Mouse (Mus musculus): ENCODE measurements at regions not wholly inside any gene's neighbourhood (a gene's known extent, or its start where the extent isn't known, plus 50 kb on each side); places are given as distances from the start of the nearest gene placed in this dataset.

GRCm38 (mm10) chr5:79679051-79679450 is 1340.9 kb upstream of the Adgrl3 start:
- DNase-seq (ENCODE audit: low spot score in 2 of 2), result no peak
- intact Hi-C loops (cut with DNase I), result no loop called here

- no peak for DNase-seq (ENCODE audit: low spot score in 2 of 2)
- intact Hi-C loops (cut with DNase I), result no loop called here
These were observed 1339.6 kb upstream of the Adgrl3 start for GRCm38 (mm10) chr5:79680321-79680720.

GRCm38 (mm10) chr5:79706631-79707030 is 1313.3 kb upstream of the Adgrl3 start:
- DNase-seq (ENCODE audit: low spot score in 2 of 2), result peak; percentile 33 to 34
- intact Hi-C loops (cut with DNase I), result no loop called here

GRCm38 (mm10) chr5:79734885-79735284 is 1285.1 kb upstream of the Adgrl3 start:
- intact Hi-C loops (cut with DNase I), result no loop called here
- DNase-seq (ENCODE audit: low spot score in 2 of 2), result no peak

- no peak for DNase-seq (ENCODE audit: low spot score in 2 of 2)
- intact Hi-C loops (cut with DNase I), result no loop called here
These were observed 1235.5 kb upstream of the Adgrl3 start for GRCm38 (mm10) chr5:79784391-79784790.

- intact Hi-C loops (cut with DNase I), result no loop called here
- DNase-seq (ENCODE audit: low spot score in 2 of 2), result no peak
These were observed 1193.4 kb upstream of the Adgrl3 start for GRCm38 (mm10) chr5:79826531-79826930.

GRCm38 (mm10) chr5:79846456-79846855 is 1173.5 kb upstream of the Adgrl3 start:
- DNase-seq (ENCODE audit: low spot score in 2 of 2), result no peak
- intact Hi-C loops (cut with DNase I), result no loop called here

GRCm38 (mm10) chr5:79855866-79856265 is 1164.1 kb upstream of the Adgrl3 start:
- DNase-seq (ENCODE audit: low spot score in 2 of 2), result peak; percentile 3 to 9
- intact Hi-C loops (cut with DNase I), result no loop called here

- intact Hi-C loops (cut with DNase I), result no loop called here
- DNase-seq (ENCODE audit: low spot score in 2 of 2), result peak in 1 of 2 experiments; percentile 6
These were observed 1119.2 kb upstream of the Adgrl3 start for GRCm38 (mm10) chr5:79900713-79901112.

- DNase-seq (ENCODE audit: low spot score in 2 of 2), result peak in 1 of 2 experiments; percentile 2
- intact Hi-C loops (cut with DNase I), result no loop called here
These were observed 1114.6 kb upstream of the Adgrl3 start for GRCm38 (mm10) chr5:79905341-79905740.

Data from left cerebral cortex, postnatal 14 days (tissue).